Mouse (Mus musculus): ENCODE measurements around the gene Rab5if. TPM values are rescaled to one million over a fixed set of nuclear protein-coding genes. Genes with fewer than 3 reads are reported as not detected.
A peak's percentile ranks its signal among the peaks of the same experiment; 100 is the strongest.
"Not testable (repeated sequence)": the region's sequence is repeated elsewhere in the genome, so short reads cannot be mapped to it uniquely, and the experiment has no call there.

The Rab5if gene
- 10 to 100 TPM; 79.3 to 85.6 TPM for total RNA-seq (2021)
- long read RNA-seq, experiment 1, transcript Rab5if-201 (4 exons, 1,045 nt): major isoform, 128 of 144 reads
- long read RNA-seq, experiment 1, transcript Rab5if-203 (3 exons, 765 nt): minor isoform, 6 of 144 reads
- long read RNA-seq, experiment 1, partial matches to known transcripts: 6 of 144 reads
- long read RNA-seq, experiment 1, other reads (novel, unspliced or antisense): 4 of 144 reads
- long read RNA-seq, experiment 2, transcript Rab5if-201 (4 exons, 1,045 nt): major isoform, 148 of 161 reads
- long read RNA-seq, experiment 2, partial matches to known transcripts: 6 of 161 reads
- long read RNA-seq, experiment 2, other reads (novel, unspliced or antisense): 4 of 161 reads

GRCm38 (mm10) chr2:156862772-156863486 is at the start of gene Rab5if:
Rab5if (plus strand) TSS chr2:156863128.
- intact Hi-C loops (cut with DNase I): loop anchor here (10.0 kb wide), 1 partner anchor 138 kb away; no protein-coding TSS in a partner anchor
- DNase-seq: peak; percentile 93 to 97

DNA sequence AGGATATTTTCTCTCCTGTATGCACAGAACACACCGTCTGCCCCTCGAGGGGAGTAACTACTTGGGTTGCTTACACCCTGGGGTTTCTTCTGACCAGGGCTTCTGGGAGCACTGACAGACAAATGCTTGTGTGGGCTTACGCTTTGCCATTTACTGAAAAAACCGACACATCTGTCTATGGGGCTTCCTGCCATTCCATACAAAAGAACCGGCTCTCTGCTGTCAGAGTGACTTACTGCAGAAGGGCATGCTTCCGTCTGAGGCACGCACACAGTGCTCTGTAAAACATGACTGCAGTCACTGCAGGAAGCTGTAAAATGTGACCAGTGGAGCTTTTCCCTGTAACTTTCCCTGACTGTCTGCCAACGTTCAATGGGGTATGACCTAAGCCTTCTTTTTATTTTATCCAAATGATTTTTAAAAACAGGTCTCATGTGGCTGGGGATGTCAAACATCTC is 48.6 kb upstream of the Rab5if start:
- intact Hi-C loops (cut with DNase I): loop anchor here (5.0 kb wide), 1 partner anchor 278 kb away; no protein-coding TSS in a partner anchor

DNA sequence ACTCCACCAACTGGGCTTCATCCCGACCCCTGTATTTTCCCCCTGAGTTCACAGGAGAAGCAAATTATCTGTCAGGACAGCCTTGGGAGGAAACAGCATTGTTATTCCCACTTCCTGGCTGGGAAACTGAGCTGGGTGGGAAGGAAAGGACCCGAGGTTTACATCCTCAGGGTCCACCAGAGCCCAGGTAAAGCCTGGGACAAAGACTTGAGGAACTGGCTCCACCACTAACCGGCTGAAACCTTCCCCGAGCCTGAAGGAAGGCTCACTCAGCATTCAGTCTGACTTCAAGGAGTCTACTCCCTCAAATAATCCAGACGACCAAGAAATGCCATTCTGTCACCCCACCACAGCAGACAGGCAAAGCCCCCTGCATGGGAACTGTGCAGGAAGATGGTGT is 48.0 kb upstream of the Rab5if start:
- intact Hi-C loops (cut with DNase I): loop anchor here (5.0 kb wide), 1 partner anchor 277 kb away; no protein-coding TSS in a partner anchor
- no peak for DNase-seq

More for the DNA sequence above, 48.6 kb upstream of the Rab5if start:
- no peak for DNase-seq

DNA sequence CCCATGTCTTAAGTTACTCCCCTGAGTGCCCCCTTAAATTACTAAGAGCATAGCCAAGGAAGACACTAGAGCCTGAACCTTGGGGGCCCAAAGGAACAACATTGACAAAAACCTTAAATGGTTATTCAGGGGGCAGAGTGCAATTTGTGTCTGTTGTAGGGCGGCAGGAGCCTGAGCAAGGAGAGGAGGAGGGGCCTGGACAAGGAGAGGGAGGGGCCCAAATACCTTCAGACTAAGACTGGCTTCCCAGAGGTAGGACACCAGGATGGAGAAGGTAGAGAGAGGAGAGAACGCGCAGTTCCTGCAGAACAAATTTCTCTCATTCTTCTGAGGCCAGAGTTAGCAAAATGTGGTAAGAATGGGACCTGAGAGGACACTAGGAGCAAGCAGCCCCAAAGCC is 47.5 kb upstream of the Rab5if start:
- intact Hi-C loops (cut with DNase I): no loop called here

DNA sequence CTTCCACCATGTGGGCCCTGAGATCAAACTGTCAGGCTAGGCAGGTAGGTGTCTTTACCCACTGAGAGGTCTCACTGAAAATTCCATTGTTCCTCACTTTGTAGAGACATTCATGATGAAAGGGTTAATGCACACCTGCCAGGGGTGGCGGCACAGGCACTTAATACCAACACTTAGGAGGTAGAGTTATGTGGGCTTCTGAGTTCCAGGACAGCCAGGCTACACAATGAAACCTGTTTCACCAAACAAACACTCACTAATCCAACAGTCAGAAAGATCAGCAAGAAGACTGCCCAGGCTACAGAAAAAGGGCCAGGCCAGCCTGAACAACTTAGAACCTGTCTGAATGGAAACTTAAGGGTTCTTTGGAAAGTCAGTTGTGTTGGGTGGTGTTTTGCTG is 46.8 kb upstream of the Rab5if start:
- intact Hi-C loops (cut with DNase I): no loop called here
- DNase-seq: no peak

More for the DNA sequence above, 47.5 kb upstream of the Rab5if start:
- no peak for DNase-seq

- DNase-seq: not testable (repeated sequence)
These were observed 37.8 kb upstream of the Rab5if start for GRCm38 (mm10) chr2:156825128-156825527.

GRCm38 (mm10) chr2:156834336-156834735 is 28.6 kb upstream of the Rab5if start:
- no peak for DNase-seq
- intact Hi-C loops (cut with DNase I): no loop called here

More at GRCm38 (mm10) chr2:156825128-156825527, 37.8 kb upstream of the Rab5if start:
- intact Hi-C loops (cut with DNase I): not testable (repeated sequence)

DNA sequence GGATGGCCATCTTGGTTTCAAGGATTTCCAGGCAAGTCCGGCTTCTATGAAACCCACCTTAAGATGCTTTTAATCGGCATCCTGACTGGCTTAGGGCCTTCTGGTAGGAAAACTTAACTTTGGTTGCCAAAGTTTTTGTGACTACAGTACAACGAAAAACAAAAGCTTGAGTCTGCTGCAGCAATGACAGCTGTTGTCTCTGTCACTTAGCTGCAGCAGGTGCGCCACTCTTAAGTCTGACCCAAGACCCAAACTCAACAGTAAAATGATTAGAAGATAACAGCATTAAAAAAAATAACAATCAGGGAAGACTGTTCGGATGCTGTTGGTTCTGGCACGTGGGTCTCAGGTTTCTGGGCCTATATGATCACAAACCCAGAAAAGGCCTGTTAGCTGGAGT is 24.1 kb upstream of the Rab5if start:
- no peak for DNase-seq
- intact Hi-C loops (cut with DNase I): no loop called here

GRCm38 (mm10) chr2:156839319-156840191 is 23.4 kb upstream of the Rab5if start, which contains the start of gene Tgif2:
Tgif2 (plus strand) TSS chr2:156840007.
- DNase-seq: peak; percentile 14 to 22
- intact Hi-C loops (cut with DNase I): no loop called here

DNA sequence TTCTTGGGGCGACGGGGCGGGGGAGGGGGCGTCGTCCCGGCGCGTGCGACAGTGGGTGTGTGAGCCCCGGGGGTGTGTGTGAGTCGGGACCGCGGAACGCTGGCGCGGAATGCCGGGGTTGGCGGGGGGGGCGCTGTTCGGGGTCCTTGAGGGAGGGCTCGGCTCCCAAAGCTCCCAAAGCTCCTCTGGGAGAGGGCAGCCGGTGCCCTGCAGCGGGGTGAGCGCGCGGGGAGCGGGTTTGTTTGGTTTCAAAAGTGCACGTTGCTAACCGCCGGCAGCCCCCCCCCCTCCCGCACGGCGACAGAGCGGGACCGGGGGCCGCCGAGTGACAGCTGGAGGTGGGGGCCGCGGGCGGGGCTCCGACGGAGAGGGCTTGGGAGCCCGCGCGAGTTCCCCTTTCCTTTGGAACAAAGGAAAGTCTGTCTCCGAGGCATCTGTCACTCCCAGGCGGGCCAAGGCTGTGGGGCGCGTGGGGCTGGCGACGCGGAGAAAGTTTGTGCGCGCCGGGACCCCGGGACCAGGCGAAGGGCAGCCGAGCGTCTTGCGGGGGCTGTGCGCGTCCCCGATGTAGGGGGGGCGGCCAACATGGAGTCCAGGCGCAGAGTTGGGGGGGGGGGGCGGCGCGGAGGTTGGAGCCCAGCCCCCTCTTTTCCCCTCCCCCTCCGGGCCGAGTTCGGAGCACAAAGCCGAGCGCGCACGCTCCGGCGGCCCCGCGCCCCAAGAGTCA is 22.5 kb upstream of the Rab5if start:
- DNase-seq: no peak
- intact Hi-C loops (cut with DNase I): no loop called here

GRCm38 (mm10) chr2:156841028-156841840 is 21.7 kb upstream of the Rab5if start:
- peak; percentile 19 to 37 for DNase-seq
- intact Hi-C loops (cut with DNase I): no loop called here

- intact Hi-C loops (cut with DNase I): no loop called here
- peak; percentile 18 to 45 for DNase-seq
These were observed 20.9 kb upstream of the Rab5if start for GRCm38 (mm10) chr2:156841841-156842706.

DNA sequence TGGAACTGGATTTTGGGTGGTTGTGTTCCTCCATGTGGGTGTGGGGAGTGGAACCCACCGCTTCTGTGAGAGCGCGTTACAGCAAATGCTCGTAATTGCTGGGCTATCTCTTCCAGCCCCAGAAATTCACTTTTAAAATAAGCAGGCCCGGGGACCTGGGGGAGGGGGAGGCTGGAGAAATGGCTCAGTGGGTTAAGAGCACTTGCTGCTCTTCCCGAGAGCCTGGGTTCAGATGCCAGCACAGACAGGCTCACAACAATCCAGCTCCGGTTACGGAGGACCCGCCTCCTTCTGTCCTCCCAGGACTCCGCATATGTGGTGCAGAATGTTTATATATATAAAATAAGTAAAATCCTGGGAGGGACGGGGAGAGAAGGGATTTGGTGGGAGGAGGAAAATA is 20.2 kb upstream of the Rab5if start:
- intact Hi-C loops (cut with DNase I): no loop called here
- no peak for DNase-seq

- no peak for DNase-seq
- intact Hi-C loops (cut with DNase I): no loop called here
These were observed 19.6 kb upstream of the Rab5if start for GRCm38 (mm10) chr2:156843331-156843730.

DNA sequence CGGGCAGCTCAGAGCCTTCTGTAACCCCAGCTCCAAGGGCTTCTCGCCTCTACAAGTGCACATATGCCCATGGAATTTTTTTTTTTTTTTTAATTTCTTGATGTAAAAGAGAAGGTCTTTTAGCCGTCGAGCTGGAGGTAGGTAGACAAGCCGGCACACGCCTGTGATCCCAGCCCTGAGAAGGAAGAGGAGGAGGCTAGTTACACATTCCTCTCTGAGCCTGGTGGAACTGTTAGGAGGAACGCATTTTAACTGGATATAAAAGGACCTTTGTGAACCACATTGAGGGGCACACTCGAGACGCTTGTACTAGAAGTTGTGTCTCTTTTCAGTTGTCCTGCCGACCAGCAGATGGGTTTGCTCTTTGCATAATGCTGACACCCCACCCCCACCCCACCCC is 18.2 kb upstream of the Rab5if start:
- DNase-seq: no peak
- intact Hi-C loops (cut with DNase I): no loop called here

DNA sequence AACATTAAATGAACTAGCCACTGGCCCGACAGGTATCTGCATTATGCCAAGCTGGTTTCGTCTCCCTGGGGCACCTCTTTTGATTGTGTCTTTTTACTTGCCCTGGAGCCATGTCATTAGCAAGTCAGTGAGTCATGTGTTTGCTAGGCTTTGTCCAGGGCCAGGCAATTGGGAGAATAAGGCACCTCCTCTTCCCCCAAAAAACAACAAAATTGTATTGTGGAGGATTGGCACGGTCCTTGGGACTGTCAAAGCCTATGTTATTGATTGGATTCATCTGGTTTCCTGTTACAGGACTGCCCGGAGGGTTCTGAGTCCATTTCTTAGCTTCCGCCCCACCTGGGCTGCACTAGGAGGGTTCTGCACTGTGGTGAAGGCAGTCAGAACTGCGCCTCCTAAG is 15.3 kb upstream of the Rab5if start:
- intact Hi-C loops (cut with DNase I): no loop called here
- DNase-seq: no peak

- intact Hi-C loops (cut with DNase I): no loop called here
- no peak for DNase-seq
These were observed 14.3 kb upstream of the Rab5if start for GRCm38 (mm10) chr2:156848526-156849182.
